Mouse (Mus musculus) midbrain, embryonic 14.5 days (tissue): Measurements from ENCODE around the gene Ggt7. TPM values are rescaled to one million over a fixed set of nuclear protein-coding genes. Genes with fewer than 3 reads are reported as not detected.

Experiments
- ATAC-seq: fragments of 200-750 bp; cut with Nextera tagmentation; 2 replicates; pipeline ENCODE4 v1.8.0; 2017; ENCODE audit warnings: moderate number of reproducible peaks, moderate library complexity; ENCODE audit not compliant: low FRiP score, low TSS enrichment
- DNase-seq: peaks from one replicate; pipeline ENCODE4 v3.0.0-alpha.2; 2015
- H3K27ac ChIP-seq: fragments of 300-500 bp; sonication (generic); replicated peaks from 2 replicates; pipeline ENCODE4 v1.5.1; 2014; ENCODE audit warnings: mild to moderate bottlenecking, low read depth, low read length, moderate library complexity
- H3K27me3 ChIP-seq: fragments of 300-500 bp; sonication (generic); 2 replicates; pipeline ENCODE4 v1.6.1; 2014; ENCODE audit warnings: low read length, control low read depth, mixed read lengths; ENCODE audit not compliant: control insufficient read depth, insufficient read depth
- H3K36me3 ChIP-seq: fragments of 300-500 bp; sonication (generic); 2 replicates; pipeline ENCODE4 v1.6.1; 2014; ENCODE audit warnings: low read length, control low read depth; ENCODE audit not compliant: control insufficient read depth, insufficient read depth
- H3K4me1 ChIP-seq: fragments of 300-500 bp; sonication (generic); 2 replicates; pipeline ENCODE4 v1.6.1; 2014; ENCODE audit warnings: mild to moderate bottlenecking, antibody characterized with exemption, low read length, control low read depth; ENCODE audit not compliant: control insufficient read depth, insufficient read depth
- H3K4me2 ChIP-seq: fragments of 300-500 bp; sonication (generic); 2 replicates; pipeline ENCODE4 v1.6.1; 2014; ENCODE audit warnings: mild to moderate bottlenecking, low read length, moderate library complexity
- H3K4me3 ChIP-seq: fragments of 300-500 bp; sonication (generic); replicated peaks from 2 replicates; pipeline ENCODE4 v1.5.1; 2014; ENCODE audit warnings: low read depth, low read length
- H3K9ac ChIP-seq: fragments of 300-500 bp; sonication (generic); replicated peaks from 2 replicates; pipeline ENCODE4 v1.6.1; 2014; ENCODE audit warnings: mild to moderate bottlenecking, low read length, moderate library complexity
- H3K9me3 ChIP-seq: fragments of 300-500 bp; sonication (generic); 2 replicates; pipeline ENCODE4 v1.6.1; 2016; ENCODE audit warnings: low read length, control low read depth, mixed read lengths; ENCODE audit not compliant: control insufficient read depth
- WGBS: fragments of 180-500 bp; shearing (Covaris S2); extraction: QIAGEN DNeasy Blood & Tissue Kit; methylation state at CpG from one replicate; pipeline ENCODE4 v1.1.7; 2014; 5-methylcytosine and 5-hydroxymethylcytosine counted together
- polyA plus RNA-seq: library from polyadenylated mRNA; unstranded; fragments of >200 nt; fragmentation: Nextera tagmentation; extraction: Ambion mirVana; gene quantifications from 2 replicates; pipeline ENCODE4 v1.2.1, GENCODE M21; 2014

Gene Ggt7
- polyA plus RNA-seq, 1 experiment from 2014 or later = 43.2 TPM

DNA sequence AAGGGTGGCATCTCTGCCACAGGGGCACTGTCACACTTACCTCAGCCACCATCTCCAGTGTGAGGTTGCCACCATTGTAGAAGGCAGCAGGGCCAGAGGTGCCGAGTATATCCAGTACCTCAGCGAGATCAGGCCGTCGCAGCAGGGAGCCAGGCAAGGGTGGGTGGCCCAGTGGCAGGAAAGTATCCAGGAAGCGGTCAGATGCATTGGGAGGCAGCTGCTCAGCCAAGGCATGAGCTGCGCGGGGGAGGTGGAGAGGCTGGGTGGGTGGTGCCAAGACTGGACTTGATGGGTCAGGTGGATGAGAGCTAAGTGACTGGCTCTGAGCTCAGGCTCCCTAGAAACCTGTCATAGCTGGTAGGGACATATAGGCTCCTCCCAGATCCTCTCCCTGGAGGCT, 15.4 kb downstream of the Ggt7 start:
- H3K9ac ChIP-seq = no peak overlapping the region
- 86% methylated on average over 7 of the region's 7 CpGs for WGBS
- ATAC-seq = no peak

DNA sequence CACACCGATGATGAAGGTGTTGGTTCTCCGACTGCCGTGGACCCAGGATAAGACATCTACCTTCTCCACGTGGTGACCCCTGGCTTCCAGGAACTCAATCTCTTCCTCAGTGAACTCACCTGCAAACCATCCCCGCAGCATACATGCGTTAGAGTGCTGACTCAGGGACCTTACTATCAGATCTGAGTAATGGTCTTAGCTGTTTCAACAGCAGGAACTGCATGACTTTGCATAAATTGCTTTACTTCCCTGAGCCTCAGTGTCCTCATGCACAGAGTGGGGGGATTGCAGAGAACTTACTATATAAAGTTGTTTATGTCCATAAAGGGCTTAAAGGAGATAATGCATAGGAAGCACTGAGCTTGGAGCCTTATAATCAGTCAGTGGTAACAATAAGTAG, 27.0 kb downstream of the Ggt7 start:
- DNase-seq (no peak), ATAC-seq (no peak)
- H3K4me2 ChIP-seq = no peak overlapping the region

More for the DNA sequence above, 15.4 kb downstream of the Ggt7 start:
- H3K4me1 ChIP-seq = no peaks in the 10 kb centered on the region
- H3K36me3 ChIP-seq = peaks cover 68% of the 10 kb centered on the region
- no peak for DNase-seq
- no peaks in the 10 kb centered on the region for H3K27me3 ChIP-seq
- H3K9me3 ChIP-seq = no peaks in the 10 kb centered on the region
- H3K4me2 ChIP-seq = no peak overlapping the region
- no peak overlapping the region for H3K27ac ChIP-seq
- H3K4me3 ChIP-seq = no peak overlapping the region

DNA sequence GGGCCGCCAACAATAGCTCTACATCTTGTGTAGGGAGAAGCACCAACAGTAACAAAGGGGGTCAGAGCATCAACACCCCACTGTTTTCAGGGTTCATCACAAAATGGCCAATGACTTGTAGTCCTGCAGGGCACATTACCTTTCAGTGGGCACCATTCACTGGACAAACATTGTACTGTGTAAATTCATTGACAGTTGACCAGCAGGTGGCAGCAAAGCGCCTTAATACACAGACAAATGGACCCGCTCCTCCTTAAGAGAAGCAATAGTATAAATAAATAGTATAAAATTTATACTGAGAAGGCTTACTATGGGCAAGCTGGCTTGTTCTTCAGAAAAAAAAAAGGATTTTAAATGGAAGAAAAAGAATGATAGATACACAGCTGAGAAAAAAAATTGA, 36.0 kb downstream of the Ggt7 start:
- Histone ChIP-seq H3K9ac (no peak overlapping the region), H3K4me1 (no peaks in the 10 kb centered on the region), H3K36me3 (no peaks in the 10 kb centered on the region), H3K9me3 (no peaks in the 10 kb centered on the region; the same call in 1 of the 2 replicates), H3K4me2 (no peak overlapping the region), H3K27ac (no peak overlapping the region), H3K27me3 (no peaks in the 10 kb centered on the region), H3K4me3 (no peak overlapping the region)
- WGBS = 44% methylated on average over 3 of the region's 3 CpGs
- ATAC-seq = no peak
- peak; percentile 85 for DNase-seq

More for the DNA sequence above, 27.0 kb downstream of the Ggt7 start:
- no peaks in the 10 kb centered on the region for H3K27me3 ChIP-seq
- no peak overlapping the region for H3K9ac ChIP-seq
- H3K27ac ChIP-seq = no peak overlapping the region
- H3K4me1 ChIP-seq = no peaks in the 10 kb centered on the region
- WGBS = 91% methylated on average over 6 of the region's 6 CpGs
- H3K9me3 ChIP-seq = no peaks in the 10 kb centered on the region
- H3K4me3 ChIP-seq = no peak overlapping the region
- H3K36me3 ChIP-seq = peaks cover 56% of the 10 kb centered on the region

DNA sequence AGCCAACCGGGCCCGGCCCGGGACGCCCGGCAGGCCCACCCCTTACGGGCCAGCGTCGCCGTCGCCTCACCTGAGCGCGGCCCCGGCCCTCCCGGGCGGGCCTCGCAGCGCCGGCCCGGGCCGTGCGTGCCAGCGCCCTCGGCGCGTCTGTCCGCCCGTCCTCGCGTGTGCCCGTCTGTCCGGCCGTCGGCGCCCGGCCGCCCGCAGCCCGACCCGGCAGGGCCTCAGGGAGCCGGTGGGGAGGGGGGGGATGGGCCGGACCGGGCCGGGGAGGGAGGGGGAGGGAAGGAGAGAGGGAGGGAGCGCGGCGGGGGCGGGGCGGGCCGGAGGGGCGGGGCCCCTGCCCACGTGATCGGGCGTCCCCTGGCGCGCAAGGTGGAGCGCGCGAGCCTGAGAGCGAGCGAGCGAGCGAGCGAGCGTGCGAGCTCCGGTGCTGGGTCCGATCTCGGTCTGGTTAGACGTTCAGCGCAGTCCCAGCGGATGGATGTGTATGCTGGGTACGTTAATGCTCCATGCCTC, 44.4 kb downstream of the Ggt7 start, which contains the start of gene Ncoa6:
Ncoa6 (minus strand) TSS at position 325 of the 519 bp plus-strand sequence.
- Histone ChIP-seq H3K4me1 (peaks cover 17% of the 10 kb centered on the region; the same call in 1 of the 2 replicates), H3K9ac (peak within 1 kb of the TSS; percentile 96), H3K27me3 (no peaks in the 10 kb centered on the region), H3K4me3 (peak within 1 kb of the TSS; percentile 76), H3K9me3 (no peaks in the 10 kb centered on the region), H3K27ac (peak within 1 kb of the TSS; percentile 95), H3K4me2 (peak within 1 kb of the TSS; percentile 60), H3K36me3 (no peaks in the 10 kb centered on the region)
- under 1% methylated on average over 71 of the region's 72 CpGs for WGBS
- DNase-seq = peak; percentile 95
- ATAC-seq = peak; percentile 85

DNA sequence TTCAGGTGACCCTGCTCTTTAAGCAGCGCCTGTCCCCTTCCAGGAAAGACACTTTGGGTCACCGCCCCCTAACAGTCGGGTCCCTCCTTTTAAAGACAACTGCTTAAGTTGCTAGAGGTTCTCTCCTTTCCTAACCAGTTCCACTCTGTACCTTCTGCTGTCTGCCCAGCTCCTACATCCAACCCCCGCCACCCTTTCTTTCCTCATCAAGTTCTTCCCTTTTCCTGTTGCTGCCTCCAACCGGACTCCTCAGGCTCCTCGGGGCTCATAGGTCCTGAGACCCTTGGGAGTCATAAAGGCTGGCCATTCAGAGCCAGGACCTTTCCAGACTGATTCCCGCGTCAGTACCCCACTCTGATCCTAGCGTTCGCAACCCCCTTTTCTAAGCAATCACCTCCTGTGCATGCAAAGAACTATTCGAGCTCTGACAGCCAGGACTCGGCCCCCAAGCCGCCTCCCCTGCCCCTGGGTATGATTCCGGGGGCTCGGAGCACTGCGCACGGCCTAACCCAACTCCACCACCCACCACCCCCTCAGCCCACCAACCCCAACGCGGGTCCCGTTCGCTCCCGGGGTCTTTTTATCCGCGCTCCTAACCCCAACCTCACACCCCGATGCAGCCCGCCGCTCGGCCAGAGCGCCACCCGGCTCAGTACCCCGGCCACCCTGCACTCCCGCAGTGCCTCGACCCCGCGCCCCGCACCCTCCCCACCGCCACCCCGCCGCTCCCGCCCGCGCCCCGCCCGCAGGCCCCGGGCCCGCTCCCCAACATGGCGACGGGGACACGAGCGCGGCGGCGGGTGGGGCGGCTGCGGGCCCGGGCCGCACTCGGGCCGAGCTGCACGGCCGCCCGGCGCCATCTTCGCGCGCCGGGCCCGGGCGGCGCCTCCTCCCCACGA, 45.1 kb downstream of the Ggt7 start:
- ATAC-seq = peak; percentile 79
- Histone ChIP-seq H3K36me3 (no peaks in the 10 kb centered on the region), H3K4me1 (peaks cover 17% of the 10 kb centered on the region; the same call in 1 of the 2 replicates), H3K9ac (peak overlapping the region; percentile 96), H3K4me2 (peak overlapping the region; percentile 60), H3K27me3 (no peaks in the 10 kb centered on the region), H3K9me3 (no peaks in the 10 kb centered on the region), H3K27ac (peak overlapping the region; percentile 95), H3K4me3 (peak overlapping the region; percentile 76)
- DNase-seq = peak; percentile 66
- under 1% methylated on average over 46 of the region's 71 CpGs for WGBS

DNA sequence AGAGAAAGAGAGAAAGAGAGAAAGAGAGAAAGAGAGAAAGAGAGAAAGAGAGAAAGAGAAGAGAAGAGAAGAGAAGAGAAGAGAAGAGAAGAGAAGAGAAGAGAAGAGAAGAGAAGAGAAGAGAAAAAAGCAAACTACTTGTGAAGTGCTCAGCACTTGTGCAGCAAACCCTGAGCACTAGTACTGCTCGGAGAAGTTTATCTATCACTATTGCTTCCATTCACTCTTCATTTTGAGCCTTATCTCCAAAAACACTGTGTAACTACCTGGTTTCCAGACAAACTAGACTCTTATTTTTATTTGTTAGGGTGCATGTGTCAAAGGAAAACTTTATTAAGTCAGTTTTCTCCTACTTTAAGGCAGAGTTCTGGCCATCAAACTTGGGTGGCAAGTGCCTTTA, 51.2 kb downstream of the Ggt7 start:
- WGBS = 98% methylated on average over 1 of the region's 1 CpGs
- no peaks in the 10 kb centered on the region for H3K9me3 ChIP-seq
- H3K4me3 ChIP-seq = no peak overlapping the region
- H3K4me1 ChIP-seq = peaks cover 8% of the 10 kb centered on the region; the same call in 1 of the 2 replicates
- no peak overlapping the region for H3K9ac ChIP-seq
- no peak overlapping the region for H3K27ac ChIP-seq
- no peaks in the 10 kb centered on the region for H3K27me3 ChIP-seq
- no peak for DNase-seq
- no peak overlapping the region for H3K4me2 ChIP-seq
- no peak for ATAC-seq
- H3K36me3 ChIP-seq = no peaks in the 10 kb centered on the region

DNA sequence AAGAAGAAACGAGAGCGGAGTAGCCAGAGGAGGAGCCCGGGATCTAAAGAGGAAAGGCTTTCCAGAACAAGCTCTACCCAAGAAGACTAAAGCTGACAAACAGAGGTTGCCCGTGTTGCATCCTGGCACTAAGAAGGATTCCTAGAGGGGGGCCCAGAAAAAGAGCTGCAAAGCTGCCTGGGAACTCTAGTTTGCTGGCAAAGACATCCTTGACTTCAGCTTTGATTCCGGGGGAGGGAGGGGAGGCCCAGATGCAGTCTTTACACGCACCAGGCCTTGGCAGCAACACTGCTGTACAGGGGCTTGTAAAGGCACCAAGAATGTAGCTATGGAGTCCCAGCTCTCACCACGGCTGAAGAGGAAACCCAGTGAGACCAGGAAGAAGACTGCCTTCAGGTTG, 64.4 kb downstream of the Ggt7 start:
- H3K4me1 ChIP-seq = no peaks in the 10 kb centered on the region
- 86% methylated on average over 7 of the region's 7 CpGs for WGBS
- DNase-seq (no peak), ATAC-seq (no peak)
- H3K4me3 ChIP-seq = no peak overlapping the region
- H3K36me3 ChIP-seq = no peaks in the 10 kb centered on the region
- H3K27me3 ChIP-seq = no peaks in the 10 kb centered on the region
- H3K27ac ChIP-seq = no peak overlapping the region
- no peaks in the 10 kb centered on the region for H3K9me3 ChIP-seq
- H3K4me2 ChIP-seq = no peak overlapping the region
- H3K9ac ChIP-seq = no peak overlapping the region

DNA sequence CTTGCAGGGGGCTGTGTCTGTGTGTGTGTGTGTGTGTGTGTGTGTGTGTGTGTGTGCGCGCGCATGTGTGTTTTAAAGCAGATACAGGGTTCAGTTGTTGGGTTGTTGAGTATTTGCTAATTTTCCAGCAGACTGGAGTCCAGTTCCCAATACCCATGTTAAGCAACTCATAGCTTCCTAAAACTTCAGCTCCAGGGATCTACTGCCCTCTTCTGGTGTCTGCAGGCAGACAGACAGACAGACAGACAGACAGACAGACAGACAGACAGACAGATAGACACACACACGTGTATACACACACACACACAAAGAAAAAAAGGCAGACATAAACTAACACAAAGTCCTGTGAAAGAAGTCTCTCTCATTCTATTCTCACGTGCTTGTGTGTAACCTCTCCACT, 66.8 kb downstream of the Ggt7 start:
- Histone ChIP-seq H3K4me2 (no peak overlapping the region), H3K4me1 (no peaks in the 10 kb centered on the region), H3K9me3 (no peaks in the 10 kb centered on the region), H3K9ac (no peak overlapping the region), H3K27me3 (no peaks in the 10 kb centered on the region), H3K36me3 (no peaks in the 10 kb centered on the region), H3K4me3 (no peak overlapping the region), H3K27ac (no peak overlapping the region)
- no peak for DNase-seq
- ATAC-seq = no peak
- 94% methylated on average over 5 of the region's 5 CpGs for WGBS
